Mouse (Mus musculus): ENCODE measurements at regions not wholly inside any gene's neighbourhood (a gene's known extent, or its start where the extent isn't known, plus 50 kb on each side); places are given as distances from the start of the nearest gene placed in this dataset.

DNA sequence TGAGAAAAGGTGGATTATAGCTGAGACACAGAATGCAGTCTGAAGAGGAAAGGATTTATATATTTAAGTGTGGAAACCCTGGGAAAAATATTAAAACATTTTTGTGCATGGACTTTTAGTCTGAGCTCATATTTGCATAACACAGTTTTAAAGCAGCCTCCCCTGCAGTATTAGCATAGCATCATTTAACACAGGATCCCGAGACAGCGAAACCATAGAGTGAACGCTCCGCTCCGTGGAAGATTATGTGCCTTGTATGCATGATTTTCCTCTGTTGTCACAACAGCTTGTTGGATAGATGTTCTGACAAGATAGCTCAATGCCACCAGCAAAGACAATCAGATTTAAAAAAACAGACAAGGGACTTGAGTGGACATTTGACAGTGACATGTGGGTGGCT, 86.1 kb upstream of the Kif2a start:
- H3K9me3 ChIP-seq (ENCODE audit: control insufficient read depth, insufficient read depth, low read depth, low read length): no peaks in the 10 kb centered on the region
- no peak overlapping the region for H3K27ac ChIP-seq (ENCODE audit: insufficient read depth, low read depth, low read length, poor library complexity, severe bottlenecking)
- H3K9ac ChIP-seq (ENCODE audit: insufficient read depth, low read depth, low read length, poor library complexity, severe bottlenecking): no peak overlapping the region
- no peak overlapping the region for H3K4me3 ChIP-seq (ENCODE audit: insufficient read depth in 1 of 2, low read depth in 1 of 2, low read length in 2 of 2, poor library complexity in 1 of 2, severe bottlenecking in 1 of 2)
- no peak for DNase-seq (ENCODE audit: low read depth, low spot score)
- no peak for TF ChIP-seq ZC3H11A (IDR thresholded peaks at IDR 0.05; ENCODE audit: borderline replicate concordance, low read depth, low read length)
- no peak for TF ChIP-seq CHD2 (IDR thresholded peaks at IDR 0.05; ENCODE audit: low read depth, low read length)
- no peak for TF ChIP-seq MAFK (IDR thresholded peaks at IDR 0.05; ENCODE audit: insufficient read depth, low read depth, low read length)
- TF ChIP-seq ZNF384 (IDR thresholded peaks at IDR 0.05; ENCODE audit: low read depth, low read length): no peak
- no peak for TF ChIP-seq HCFC1 (IDR thresholded peaks at IDR 0.05; ENCODE audit: borderline replicate concordance, insufficient read depth, low read length)
- no peaks in the 10 kb centered on the region for H3K36me3 ChIP-seq (ENCODE audit: control insufficient read depth, insufficient read depth, low read length, poor library complexity, severe bottlenecking)
- in situ Hi-C loops (cut with MboI; ENCODE audit: low sequenced_read_pairs in 2 of 2, unreplicated experiment in 2 of 2): no loop called here
- no peaks in the 10 kb centered on the region for H3K4me1 ChIP-seq (ENCODE audit: control insufficient read depth in 2 of 2, insufficient read depth in 2 of 2, low read length in 2 of 2, poor library complexity in 1 of 2)

DNA sequence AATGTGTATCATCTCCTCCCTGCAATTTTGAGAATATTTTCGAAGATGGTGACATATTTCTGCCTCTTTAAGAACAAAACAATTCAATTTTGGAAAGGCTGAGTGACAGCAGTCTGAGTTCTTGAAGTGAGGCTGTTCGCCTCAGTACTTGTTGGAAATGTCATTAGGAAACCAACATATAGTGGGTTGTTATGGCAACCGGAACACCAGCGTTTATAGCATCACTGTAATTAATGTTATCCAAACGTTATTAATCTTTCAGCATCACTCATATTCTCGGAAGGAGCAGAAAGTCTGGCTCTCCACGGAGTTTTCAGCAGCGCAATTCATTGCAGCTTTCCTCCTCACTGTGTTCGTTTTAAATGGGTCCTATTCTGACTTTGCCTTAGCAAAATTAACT, 85.6 kb upstream of the Kif2a start:
- no peaks in the 10 kb centered on the region for H3K4me1 ChIP-seq (ENCODE audit: control insufficient read depth in 2 of 2, insufficient read depth in 2 of 2, low read length in 2 of 2, poor library complexity in 1 of 2)
- no peaks in the 10 kb centered on the region for H3K9me3 ChIP-seq (ENCODE audit: control insufficient read depth, insufficient read depth, low read depth, low read length)
- H3K4me3 ChIP-seq (ENCODE audit: insufficient read depth in 1 of 2, low read depth in 1 of 2, low read length in 2 of 2, poor library complexity in 1 of 2, severe bottlenecking in 1 of 2): no peak overlapping the region
- in situ Hi-C loops (cut with MboI; ENCODE audit: low sequenced_read_pairs in 2 of 2, unreplicated experiment in 2 of 2): no loop called here
- no peaks in the 10 kb centered on the region for H3K36me3 ChIP-seq (ENCODE audit: control insufficient read depth, insufficient read depth, low read length, poor library complexity, severe bottlenecking)
- TF ChIP-seq MAFK (IDR thresholded peaks at IDR 0.05; ENCODE audit: insufficient read depth, low read depth, low read length) (no peak), CHD2 (IDR thresholded peaks at IDR 0.05; ENCODE audit: low read depth, low read length) (no peak), HCFC1 (IDR thresholded peaks at IDR 0.05; ENCODE audit: borderline replicate concordance, insufficient read depth, low read length) (no peak)
- H3K9ac ChIP-seq (ENCODE audit: insufficient read depth, low read depth, low read length, poor library complexity, severe bottlenecking): no peak overlapping the region
- DNase-seq (ENCODE audit: low read depth, low spot score): no peak
- H3K27ac ChIP-seq (ENCODE audit: insufficient read depth, low read depth, low read length, poor library complexity, severe bottlenecking): no peak overlapping the region

DNA sequence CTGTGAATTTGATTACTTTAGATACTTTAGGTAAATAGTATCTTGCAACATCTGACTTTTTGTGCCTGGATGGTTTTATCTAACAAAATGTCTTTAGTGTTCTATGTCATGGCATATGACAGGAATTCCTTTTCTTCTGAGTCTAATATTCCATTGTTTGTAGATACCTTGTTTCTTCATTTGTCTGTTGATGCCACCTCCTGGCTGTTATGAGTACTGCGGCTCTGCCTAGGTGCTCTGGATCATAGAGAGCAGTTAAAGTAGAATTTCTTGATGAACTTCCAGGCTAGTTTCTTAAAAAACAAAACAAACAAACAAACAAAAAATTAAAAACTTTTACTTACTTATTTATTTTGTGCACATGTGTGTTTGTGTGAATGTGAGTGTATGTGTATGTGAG, 83.6 kb upstream of the Kif2a start:
- H3K4me1 ChIP-seq (ENCODE audit: control insufficient read depth in 2 of 2, insufficient read depth in 2 of 2, low read length in 2 of 2, poor library complexity in 1 of 2): no peaks in the 10 kb centered on the region
- no peak overlapping the region for H3K27ac ChIP-seq (ENCODE audit: insufficient read depth, low read depth, low read length, poor library complexity, severe bottlenecking)
- TF ChIP-seq ZNF384 (IDR thresholded peaks at IDR 0.05; ENCODE audit: low read depth, low read length) (no peak), HCFC1 (IDR thresholded peaks at IDR 0.05; ENCODE audit: borderline replicate concordance, insufficient read depth, low read length) (no peak), MAFK (IDR thresholded peaks at IDR 0.05; ENCODE audit: insufficient read depth, low read depth, low read length) (no peak), CHD2 (IDR thresholded peaks at IDR 0.05; ENCODE audit: low read depth, low read length) (no peak), ZC3H11A (IDR thresholded peaks at IDR 0.05; ENCODE audit: borderline replicate concordance, low read depth, low read length) (no peak)
- H3K4me3 ChIP-seq (ENCODE audit: insufficient read depth in 1 of 2, low read depth in 1 of 2, low read length in 2 of 2, poor library complexity in 1 of 2, severe bottlenecking in 1 of 2): no peak overlapping the region
- no peaks in the 10 kb centered on the region for H3K36me3 ChIP-seq (ENCODE audit: control insufficient read depth, insufficient read depth, low read length, poor library complexity, severe bottlenecking)
- H3K9me3 ChIP-seq (ENCODE audit: control insufficient read depth, insufficient read depth, low read depth, low read length): no peaks in the 10 kb centered on the region
- no peak overlapping the region for H3K9ac ChIP-seq (ENCODE audit: insufficient read depth, low read depth, low read length, poor library complexity, severe bottlenecking)
- DNase-seq (ENCODE audit: low read depth, low spot score): peak; percentile 46
- in situ Hi-C loops (cut with MboI; ENCODE audit: low sequenced_read_pairs in 2 of 2, unreplicated experiment in 2 of 2): no loop called here

DNA sequence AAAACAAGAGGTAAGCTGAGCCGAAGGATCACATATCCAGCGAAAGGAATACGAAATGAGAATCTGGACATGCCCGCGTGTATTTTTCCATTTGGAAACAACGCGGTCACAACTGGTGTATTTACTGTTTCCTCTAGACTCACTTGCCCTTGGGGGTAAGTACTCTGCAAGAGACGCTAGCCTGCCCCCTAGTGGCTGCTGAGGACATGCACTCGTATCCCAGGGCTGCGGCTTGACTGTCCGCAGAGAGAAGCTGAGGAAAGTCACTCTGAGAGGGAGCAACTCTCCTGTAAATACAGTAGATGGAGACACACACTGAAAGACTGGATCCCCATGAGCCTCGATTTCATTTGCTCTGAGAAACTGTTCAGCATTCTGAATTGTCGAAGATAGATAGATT, 79.7 kb upstream of the Kif2a start:
- no peak overlapping the region for H3K27ac ChIP-seq (ENCODE audit: insufficient read depth, low read depth, low read length, poor library complexity, severe bottlenecking)
- in situ Hi-C loops (cut with MboI; ENCODE audit: low sequenced_read_pairs in 2 of 2, unreplicated experiment in 2 of 2): no loop called here
- no peaks in the 10 kb centered on the region for H3K4me1 ChIP-seq (ENCODE audit: control insufficient read depth in 2 of 2, insufficient read depth in 2 of 2, low read length in 2 of 2, poor library complexity in 1 of 2)
- no peak for TF ChIP-seq CHD2 (IDR thresholded peaks at IDR 0.05; ENCODE audit: low read depth, low read length)
- no peak for TF ChIP-seq ZNF384 (IDR thresholded peaks at IDR 0.05; ENCODE audit: low read depth, low read length)
- no peak for TF ChIP-seq MAFK (IDR thresholded peaks at IDR 0.05; ENCODE audit: insufficient read depth, low read depth, low read length)
- TF ChIP-seq HCFC1 (IDR thresholded peaks at IDR 0.05; ENCODE audit: borderline replicate concordance, insufficient read depth, low read length): no peak
- 0 out of 2 replicates have a peak, but pooled peaks have one; percentile 19 for TF ChIP-seq ZC3H11A (IDR thresholded peaks at IDR 0.05; ENCODE audit: borderline replicate concordance, low read depth, low read length)
- H3K36me3 ChIP-seq (ENCODE audit: control insufficient read depth, insufficient read depth, low read length, poor library complexity, severe bottlenecking): no peaks in the 10 kb centered on the region
- no peak overlapping the region for H3K4me3 ChIP-seq (ENCODE audit: insufficient read depth in 1 of 2, low read depth in 1 of 2, low read length in 2 of 2, poor library complexity in 1 of 2, severe bottlenecking in 1 of 2)
- no peak overlapping the region for H3K9ac ChIP-seq (ENCODE audit: insufficient read depth, low read depth, low read length, poor library complexity, severe bottlenecking)
- peak; percentile 73 for DNase-seq (ENCODE audit: low read depth, low spot score)
- no peaks in the 10 kb centered on the region for H3K9me3 ChIP-seq (ENCODE audit: control insufficient read depth, insufficient read depth, low read depth, low read length)

DNA sequence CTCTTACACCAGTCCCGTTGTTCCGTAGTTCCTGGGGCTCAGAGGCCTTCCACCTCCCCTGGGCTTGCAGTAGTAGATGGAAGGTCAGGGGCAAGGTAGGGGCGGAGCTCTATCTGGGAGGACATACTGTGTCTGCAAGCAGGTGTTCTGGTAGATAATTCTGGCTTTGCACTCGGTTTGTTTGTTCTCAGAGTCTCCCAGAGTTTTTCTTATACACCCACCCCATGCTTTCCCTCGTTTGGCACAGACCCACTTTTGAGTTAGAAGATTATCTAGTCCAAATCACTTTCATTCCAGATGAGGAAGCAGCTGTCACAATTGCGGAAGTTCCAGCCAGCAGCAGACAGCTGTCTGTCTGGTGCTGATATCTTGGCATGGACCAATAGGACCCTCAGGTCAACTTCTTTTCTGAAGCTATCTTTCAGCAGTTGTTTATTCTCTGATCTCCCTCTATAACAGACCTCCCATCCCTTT, 79.0 kb upstream of the Kif2a start:
- in situ Hi-C loops (cut with MboI; ENCODE audit: low sequenced_read_pairs in 2 of 2, unreplicated experiment in 2 of 2): no loop called here
- Histone ChIP-seq H3K9ac (ENCODE audit: insufficient read depth, low read depth, low read length, poor library complexity, severe bottlenecking) (no peak overlapping the region), H3K36me3 (ENCODE audit: control insufficient read depth, insufficient read depth, low read length, poor library complexity, severe bottlenecking) (no peaks in the 10 kb centered on the region), H3K27ac (ENCODE audit: insufficient read depth, low read depth, low read length, poor library complexity, severe bottlenecking) (no peak overlapping the region), H3K4me1 (ENCODE audit: control insufficient read depth in 2 of 2, insufficient read depth in 2 of 2, low read length in 2 of 2, poor library complexity in 1 of 2) (no peaks in the 10 kb centered on the region), H3K4me3 (ENCODE audit: insufficient read depth in 1 of 2, low read depth in 1 of 2, low read length in 2 of 2, poor library complexity in 1 of 2, severe bottlenecking in 1 of 2) (no peak overlapping the region), H3K9me3 (ENCODE audit: control insufficient read depth, insufficient read depth, low read depth, low read length) (no peaks in the 10 kb centered on the region)
- TF ChIP-seq MAFK (IDR thresholded peaks at IDR 0.05; ENCODE audit: insufficient read depth, low read depth, low read length) (no peak), CHD2 (IDR thresholded peaks at IDR 0.05; ENCODE audit: low read depth, low read length) (no peak), ZC3H11A (IDR thresholded peaks at IDR 0.05; ENCODE audit: borderline replicate concordance, low read depth, low read length) (no peak), HCFC1 (IDR thresholded peaks at IDR 0.05; ENCODE audit: borderline replicate concordance, insufficient read depth, low read length) (no peak), ZNF384 (IDR thresholded peaks at IDR 0.05; ENCODE audit: low read depth, low read length) (no peak)
- DNase-seq (ENCODE audit: low read depth, low spot score): no peak
